Mouse (Mus musculus) megakaryocyte, adult 5-6 weeks (primary cell): ENCODE results near the gene Oxa1l. TPM values are rescaled to one million over a fixed set of nuclear protein-coding genes. Genes with fewer than 3 reads are reported as not detected.

ENCODE experiments used
- ATAC-seq: 2 replicates; pipeline ENCODE4 v1.8.0; 2016; ENCODE audit warnings: mild to moderate bottlenecking, inconsistent platforms; ENCODE audit not compliant: poor library complexity, severe bottlenecking
- total RNA-seq, 2 experiments: library from RNA; stranded (forward) in 1 of 2; stranded (reverse) in 1 of 2; fragments of 153-499, 151-499 nt in 1 of 2; fragments of 221-1000, 200-1000 nt in 1 of 2; gene quantifications; 2 replicates each; pipeline versions ENCODE4 v1.2.3 to v1.2.4; 2015 to 2017

The Oxa1l gene
- total RNA-seq, 2 experiments from 2014 or later, result 32.2 to 47.8 TPM

- no peak for ATAC-seq
Observed at GRCm38 (mm10) chr14:54370595-54370994, 10.0 kb downstream of the Oxa1l start.

- ATAC-seq, result no peak
Observed at GRCm38 (mm10) chr14:54371460-54371859, 10.8 kb downstream of the Oxa1l start.

GRCm38 (mm10) chr14:54372923-54373322, 12.3 kb downstream of the Oxa1l start:
- ATAC-seq, result no peak

GRCm38 (mm10) chr14:54375916-54376315, 15.3 kb downstream of the Oxa1l start:
- ATAC-seq, result peak; percentile 86

GRCm38 (mm10) chr14:54377166-54377565, 16.5 kb downstream of the Oxa1l start:
- ATAC-seq, result no peak

GRCm38 (mm10) chr14:54379571-54379970, 18.9 kb downstream of the Oxa1l start:
- no peak for ATAC-seq

GRCm38 (mm10) chr14:54380616-54381015, 20.0 kb downstream of the Oxa1l start:
- no peak for ATAC-seq

GRCm38 (mm10) chr14:54381816-54382215, 21.2 kb downstream of the Oxa1l start:
- no peak for ATAC-seq

GRCm38 (mm10) chr14:54382641-54383040, 22.0 kb downstream of the Oxa1l start:
- ATAC-seq, result no peak

GRCm38 (mm10) chr14:54383355-54383771, 22.7 kb downstream of the Oxa1l start:
- ATAC-seq, result peak; percentile 70

GRCm38 (mm10) chr14:54384396-54384795, 23.8 kb downstream of the Oxa1l start:
- no peak for ATAC-seq

GRCm38 (mm10) chr14:54385968-54386618, 25.5 kb downstream of the Oxa1l start:
- no peak for ATAC-seq

- no peak for ATAC-seq
Observed at GRCm38 (mm10) chr14:54387546-54387945, 26.9 kb downstream of the Oxa1l start.

GRCm38 (mm10) chr14:54390843-54391242, 30.2 kb downstream of the Oxa1l start:
- ATAC-seq, result no peak

- no peak for ATAC-seq
Observed at GRCm38 (mm10) chr14:54393794-54394193, 33.2 kb downstream of the Oxa1l start.

- ATAC-seq, result no peak
Observed at GRCm38 (mm10) chr14:54394309-54394708, 33.7 kb downstream of the Oxa1l start.

GRCm38 (mm10) chr14:54396685-54397084, 36.1 kb downstream of the Oxa1l start:
- ATAC-seq, result no peak

GRCm38 (mm10) chr14:54397872-54398527, 37.4 kb downstream of the Oxa1l start:
- ATAC-seq, result peak; percentile 84

- ATAC-seq, result peak; percentile 53
Observed at GRCm38 (mm10) chr14:54398528-54398916, 37.9 kb downstream of the Oxa1l start.

GRCm38 (mm10) chr14:54398921-54399382, 38.3 kb downstream of the Oxa1l start:
- no peak for ATAC-seq

GRCm38 (mm10) chr14:54401723-54402122, 41.1 kb downstream of the Oxa1l start:
- no peak for ATAC-seq

GRCm38 (mm10) chr14:54408336-54409056, 47.9 kb downstream of the Oxa1l start:
- ATAC-seq, result no peak
